Mouse (Mus musculus): ENCODE data around the gene Speg.

DNA sequence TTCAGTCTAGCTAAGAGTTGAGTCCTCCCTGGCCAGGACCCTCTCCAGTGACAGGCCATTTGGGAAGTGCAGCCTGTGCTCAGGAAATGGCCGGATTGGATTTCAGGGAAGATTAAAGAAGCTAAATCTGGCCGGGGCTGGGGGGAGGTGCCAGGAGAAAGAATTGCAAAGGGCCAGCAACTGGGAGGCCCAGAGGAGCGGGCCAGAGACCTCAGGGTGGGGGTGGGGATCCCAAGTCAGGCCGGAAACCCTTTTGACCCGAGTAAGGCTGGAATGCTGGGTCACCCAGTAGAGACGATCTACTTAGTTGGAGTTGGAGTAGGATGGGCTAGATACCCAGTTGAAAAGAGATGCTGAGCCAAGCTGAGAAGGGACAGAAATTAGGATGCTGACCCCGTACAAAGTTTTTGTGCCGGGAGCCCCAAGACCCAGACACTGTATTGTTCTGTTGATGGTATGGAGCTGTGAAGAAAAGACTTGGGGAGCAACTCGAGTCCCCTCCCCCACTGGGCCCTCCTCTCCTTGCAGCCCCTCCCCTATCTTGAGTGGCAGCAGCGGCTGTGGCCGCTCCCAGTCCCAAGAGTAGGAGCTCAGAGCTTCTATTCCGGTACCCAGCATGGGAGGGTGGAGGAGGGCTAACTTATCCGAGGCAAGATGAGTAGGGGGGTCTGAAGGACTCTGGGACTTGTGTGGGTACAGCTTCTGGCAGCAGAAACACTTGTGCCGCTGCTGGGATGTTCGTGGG is 30.6 kb upstream of the Speg start:
- TF ChIP-seq ZNF384 (IDR thresholded peaks at IDR 0.05; ENCODE audit: low read depth, low read length) (no peak), CHD2 (IDR thresholded peaks at IDR 0.05; ENCODE audit: low read depth, low read length) (no peak)

Data from ES-E14 (cell line).